Mouse (Mus musculus) cerebellum, postnatal 14 days (tissue): ENCODE measurements around the gene Spint3.

Experiments used
- DNase-seq, 2 experiments: peaks; one replicate each; pipeline ENCODE4 v3.0.0; 2021; ENCODE audit warnings: mixed read lengths in 2 of 2

The Spint3 gene

GRCm38 (mm10) chr2:164549963-164550894 lies 23.0 kb downstream of the Spint3 start:
- DNase-seq: peak in 1 of 2 experiments; percentile 45

GRCm38 (mm10) chr2:164549338-164549737 lies 23.9 kb downstream of the Spint3 start:
- no peak for DNase-seq

GRCm38 (mm10) chr2:164544454-164545097 lies 28.7 kb downstream of the Spint3 start:
- DNase-seq: no peak

- no peak for DNase-seq
Observed at GRCm38 (mm10) chr2:164543745-164544144, 29.5 kb downstream of the Spint3 start.

GRCm38 (mm10) chr2:164542598-164542997 lies 30.7 kb downstream of the Spint3 start:
- DNase-seq: no peak

- no peak for DNase-seq
Observed at GRCm38 (mm10) chr2:164542132-164542531, 31.1 kb downstream of the Spint3 start.

GRCm38 (mm10) chr2:164540652-164541427 lies 32.4 kb downstream of the Spint3 start:
- peak; percentile 32 to 40 for DNase-seq

GRCm38 (mm10) chr2:164537003-164537402 lies 36.3 kb downstream of the Spint3 start:
- no peak for DNase-seq

GRCm38 (mm10) chr2:164534315-164534714 lies 38.9 kb downstream of the Spint3 start:
- no peak for DNase-seq

GRCm38 (mm10) chr2:164531169-164531568 lies 42.1 kb downstream of the Spint3 start:
- peak; percentile 87 to 90 for DNase-seq

- no peak for DNase-seq
Observed at GRCm38 (mm10) chr2:164528557-164528956, 44.7 kb downstream of the Spint3 start.

- peak; percentile 42 to 63 for DNase-seq
Observed at GRCm38 (mm10) chr2:164523301-164523773, 49.9 kb downstream of the Spint3 start.

GRCm38 (mm10) chr2:164522280-164522679 lies 51.0 kb downstream of the Spint3 start:
- DNase-seq: no peak

- no peak for DNase-seq
Observed at GRCm38 (mm10) chr2:164521841-164522240, 51.4 kb downstream of the Spint3 start.

- peak; percentile 50 to 55 for DNase-seq
Observed at GRCm38 (mm10) chr2:164520782-164521181, 52.5 kb downstream of the Spint3 start.
